Mouse (Mus musculus): ENCODE results near the gene 4930595M18Rik. TPM values are rescaled to one million over a fixed set of nuclear protein-coding genes. Genes with fewer than 3 reads are reported as not detected.

4930595M18Rik gene
- polyA plus RNA-seq (2016; fragmentation: Nextera tagmentation; extraction: Ambion mirVana) = not detected in 2 replicates

DNA sequence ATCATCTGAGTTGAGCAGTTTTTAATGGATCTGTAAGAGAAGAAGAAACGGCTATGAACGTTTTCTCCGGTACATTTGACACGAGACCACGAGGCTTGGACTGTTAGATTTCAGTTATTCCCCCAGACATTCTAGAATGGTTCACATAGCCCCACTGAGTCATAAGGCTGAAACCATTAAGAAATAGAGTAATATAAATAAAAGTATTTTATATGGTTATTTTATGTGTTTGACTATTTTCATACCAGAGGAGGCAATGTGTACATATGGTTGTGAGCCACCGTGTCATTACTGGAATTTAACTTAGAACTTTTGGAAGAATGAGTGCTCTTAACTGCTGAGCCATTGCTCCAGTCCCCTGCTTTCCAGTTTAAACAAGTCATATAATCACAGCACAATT, at the start of gene 4930595M18Rik:
Gene 4930595M18Rik (minus strand): TSS at position 101 of the 400 bp plus-strand sequence.
- Histone ChIP-seq H3K9ac (replicated peaks) (no peak within 1 kb of the TSS), H3K36me3 (no peaks in the 10 kb centered on the region), H3K27ac (replicated peaks) (no peak within 1 kb of the TSS), H3K27me3 (no peaks in the 10 kb centered on the region), H3K4me3 (no peak within 1 kb of the TSS), H3K4me1 (no peaks in the 10 kb centered on the region), H3K9me3 (no peaks in the 10 kb centered on the region), H3K4me2 (replicated peaks) (no peak within 1 kb of the TSS)
- 94% methylated on average over 6 of the region's 6 CpGs for WGBS
- ATAC-seq (ENCODE audit: low FRiP score, low read depth) = no peak

- ATAC-seq (ENCODE audit: low FRiP score, low read depth) = no peak
- Histone ChIP-seq H3K27me3 (no peaks in the 10 kb centered on the region), H3K9ac (replicated peaks) (no peak overlapping the region), H3K27ac (replicated peaks) (no peak overlapping the region), H3K4me2 (replicated peaks) (no peak overlapping the region), H3K4me1 (no peaks in the 10 kb centered on the region), H3K36me3 (no peaks in the 10 kb centered on the region), H3K9me3 (no peaks in the 10 kb centered on the region), H3K4me3 (no peak overlapping the region)
Observed at GRCm38 (mm10) chrX:81472500-81472899, 14.6 kb upstream of the 4930595M18Rik start.

Data from midbrain, embryonic 12.5 days (tissue).